Mouse (Mus musculus) megakaryocyte, embryonic 14.5 days (primary cell): Measurements from ENCODE around the gene Eef1a1.

Source experiments
- FLI1 ChIP-seq: IDR thresholded peaks from 2 replicates; pipeline ENCODE4 v1.6.1; 2012; ENCODE audit warnings: low read length, inconsistent platforms, mixed read lengths
- GATA1 ChIP-seq: IDR thresholded peaks from 3 replicates; pipeline ENCODE4 v1.6.1; 2012; ENCODE audit warnings: mixed read lengths, low read length, inconsistent platforms, borderline replicate concordance

GRCm38 (mm10) chr9:78538421-78538820 lies 49.5 kb upstream of the Eef1a1 start:
- no peak for TF ChIP-seq GATA1
- no peak for TF ChIP-seq FLI1
